Mouse (Mus musculus): ENCODE measurements around the gene Fam162a.

- no peak for TF ChIP-seq CTCF (IDR thresholded peaks at IDR 0.05; ENCODE audit: low read depth, low read length)
- no peak for TF ChIP-seq POLR2A (IDR thresholded peaks at IDR 0.05; ENCODE audit: insufficient read depth, low read length)
- no peak for TF ChIP-seq EP300 (IDR thresholded peaks at IDR 0.05; ENCODE audit: insufficient read depth, low read depth, low read length)
These were observed 6.5 kb downstream of the Fam162a start for GRCm38 (mm10) chr16:36064904-36065303.

All from ES-Bruce4 (cell line).